Mouse (Mus musculus) kidney, postnatal 25 days (tissue): ENCODE measurements at regions not wholly inside any gene's neighbourhood (a gene's known extent, or its start where the extent isn't known, plus 50 kb on each side); places are given as distances from the start of the nearest gene placed in this dataset.
A peak's percentile ranks its signal among the peaks of the same experiment; 100 is the strongest.

ENCODE experiments used
- DNase-seq, 2 experiments: peaks; one replicate each; pipeline ENCODE4 v3.0.0; 2021; ENCODE audit warnings: mixed read lengths in 2 of 2

- DNase-seq = no peak
Observed at GRCm38 (mm10) chr8:49223841-49224420, 380.2 kb upstream of the Tenm3 start.

GRCm38 (mm10) chr8:49195333-49195640 lies 351.5 kb upstream of the Tenm3 start:
- DNase-seq = no peak

- no peak for DNase-seq
Observed at GRCm38 (mm10) chr8:49194592-49195332, 351.0 kb upstream of the Tenm3 start.

GRCm38 (mm10) chr8:49186853-49187252 lies 343.1 kb upstream of the Tenm3 start:
- no peak for DNase-seq

GRCm38 (mm10) chr8:49175386-49175785 lies 331.6 kb upstream of the Tenm3 start:
- DNase-seq = no peak

- no peak for DNase-seq
Observed at GRCm38 (mm10) chr8:49174956-49175355, 331.2 kb upstream of the Tenm3 start.

- no peak for DNase-seq
Observed at GRCm38 (mm10) chr8:49159318-49159717, 315.6 kb upstream of the Tenm3 start.

GRCm38 (mm10) chr8:49158201-49158600 lies 314.4 kb upstream of the Tenm3 start:
- no peak for DNase-seq

GRCm38 (mm10) chr8:49136503-49137044 lies 292.8 kb upstream of the Tenm3 start:
- DNase-seq = no peak

GRCm38 (mm10) chr8:49109095-49109494 lies 265.3 kb upstream of the Tenm3 start:
- DNase-seq = no peak

GRCm38 (mm10) chr8:49108665-49109064 lies 264.9 kb upstream of the Tenm3 start:
- no peak for DNase-seq

- no peak for DNase-seq
Observed at GRCm38 (mm10) chr8:49106531-49106930, 262.8 kb upstream of the Tenm3 start.

GRCm38 (mm10) chr8:49101156-49101555 lies 257.4 kb upstream of the Tenm3 start:
- no peak for DNase-seq

GRCm38 (mm10) chr8:49084191-49084875 lies 240.6 kb upstream of the Tenm3 start:
- DNase-seq = no peak

GRCm38 (mm10) chr8:49069451-49069850 lies 225.7 kb upstream of the Tenm3 start:
- DNase-seq = no peak

GRCm38 (mm10) chr8:49063256-49063655 lies 219.5 kb upstream of the Tenm3 start:
- no peak for DNase-seq

- DNase-seq = no peak
Observed at GRCm38 (mm10) chr8:49043236-49043635, 199.5 kb upstream of the Tenm3 start.

GRCm38 (mm10) chr8:49035970-49036700 lies 192.4 kb upstream of the Tenm3 start:
- no peak for DNase-seq

GRCm38 (mm10) chr8:49035519-49035918 lies 191.8 kb upstream of the Tenm3 start:
- DNase-seq = peak; percentile 42 to 43

GRCm38 (mm10) chr8:49030255-49030654 lies 186.5 kb upstream of the Tenm3 start:
- no peak for DNase-seq

- no peak for DNase-seq
Observed at GRCm38 (mm10) chr8:49017741-49018140, 174.0 kb upstream of the Tenm3 start.

GRCm38 (mm10) chr8:49015701-49016100 lies 171.9 kb upstream of the Tenm3 start:
- no peak for DNase-seq

- peak; percentile 24 to 36 for DNase-seq
Observed at GRCm38 (mm10) chr8:49015200-49015599, 171.4 kb upstream of the Tenm3 start.
